Mouse (Mus musculus) limb, embryonic 12.5 days (tissue): ENCODE measurements around the gene Mrpl38. TPM values are rescaled to one million over a fixed set of nuclear protein-coding genes. Genes with fewer than 3 reads are reported as not detected.
A peak's percentile ranks its signal among the peaks of the same experiment; 100 is the strongest.

Source experiments
- ATAC-seq: fragments of 200-750 bp; cut with Nextera tagmentation; 2 replicates; pipeline ENCODE4 v1.8.0; 2017; ENCODE audit warnings: low read depth, moderate TSS enrichment; ENCODE audit not compliant: insufficient number of reproducible peaks, insufficient read depth, low FRiP score, low TSS enrichment
- H3K27ac ChIP-seq: fragments of 300-500 bp; sonication (generic); 2 replicates; pipeline ENCODE4 v1.5.1; 2016; ENCODE audit warnings: mild to moderate bottlenecking, moderate library complexity
- H3K27me3 ChIP-seq: fragments of 300-500 bp; sonication (generic); 2 replicates; pipeline ENCODE4 v1.6.1; 2016; ENCODE audit warnings: mild to moderate bottlenecking, moderate library complexity
- H3K36me3 ChIP-seq: fragments of 300-500 bp; sonication (generic); 2 replicates; pipeline ENCODE4 v1.6.1; 2016; ENCODE audit warnings: mild to moderate bottlenecking, moderate library complexity
- H3K4me1 ChIP-seq: fragments of 300-500 bp; sonication (generic); replicated peaks from 2 replicates; pipeline ENCODE4 v1.6.1; 2016
- H3K4me2 ChIP-seq: fragments of 300-500 bp; sonication (generic); 2 replicates; pipeline ENCODE4 v1.6.1; 2016; ENCODE audit warnings: mild to moderate bottlenecking, moderate library complexity
- H3K4me3 ChIP-seq: fragments of 300-500 bp; sonication (generic); replicated peaks from 2 replicates; pipeline ENCODE4 v1.5.1; 2016; ENCODE audit warnings: mild to moderate bottlenecking
- H3K9ac ChIP-seq: fragments of 300-500 bp; sonication (generic); replicated peaks from 2 replicates; pipeline ENCODE4 v1.6.1; 2016; ENCODE audit warnings: mild to moderate bottlenecking, moderate library complexity
- H3K9me3 ChIP-seq: fragments of 300-500 bp; sonication (generic); 2 replicates; pipeline ENCODE4 v1.6.1; 2016; ENCODE audit warnings: mild to moderate bottlenecking, moderate library complexity
- WGBS: fragments of 180-500 bp; shearing (Covaris S2); methylation state at CpG from one replicate; pipeline ENCODE4 v1.1.7; 2016; 5-methylcytosine and 5-hydroxymethylcytosine counted together
- polyA plus RNA-seq: library from polyadenylated mRNA; unstranded; fragments of >200 nt; fragmentation: Nextera tagmentation; extraction: Ambion mirVana; gene quantifications from 2 replicates; pipeline ENCODE4 v1.2.1, GENCODE M21; 2016

Gene Mrpl38
- polyA plus RNA-seq, 1 experiment from 2014 or later = 90.8 TPM

DNA sequence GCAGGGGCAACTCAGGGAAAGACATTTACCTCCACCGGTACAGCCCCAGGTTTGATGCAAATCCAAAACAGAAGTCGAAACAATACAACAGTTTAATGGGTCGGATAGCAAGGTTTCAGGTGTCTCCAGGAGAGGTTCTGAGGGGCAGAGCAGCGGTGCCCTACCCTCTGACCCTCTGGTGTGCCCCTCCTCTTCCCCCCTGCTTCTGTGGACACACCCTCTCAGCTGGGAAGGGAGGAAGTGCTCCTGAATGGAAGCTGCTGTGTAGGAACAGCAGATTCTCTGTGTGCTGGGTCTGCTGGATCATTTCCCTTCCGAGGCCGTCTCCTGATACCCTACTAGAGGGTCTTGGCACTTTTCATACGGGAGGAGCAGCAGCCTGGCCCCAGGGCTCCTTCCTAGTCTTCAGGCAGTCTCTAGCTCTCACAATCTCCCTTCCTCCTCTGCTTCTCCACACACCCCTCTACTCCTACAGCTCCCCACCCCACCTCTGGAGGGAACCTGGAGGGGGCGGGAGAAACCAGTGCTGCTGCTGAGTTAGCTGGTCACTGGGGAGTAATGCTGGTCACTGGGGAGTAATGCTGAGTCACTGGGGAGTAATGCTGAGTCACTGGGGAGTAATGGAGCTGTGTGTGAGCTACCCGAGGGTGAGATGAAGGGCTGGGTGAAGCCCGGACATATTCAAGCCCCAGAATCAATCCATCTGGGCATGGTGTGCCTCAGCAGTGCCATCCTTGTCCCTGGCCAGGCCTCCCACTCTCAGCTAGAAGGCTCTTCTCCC is 3.7 kb upstream of the Mrpl38 start:
- 70% methylated on average over 10 of the region's 10 CpGs for WGBS
- no peak overlapping the region for H3K9ac ChIP-seq
- H3K9me3 ChIP-seq = no peaks in the 10 kb centered on the region
- peaks cover 60% of the 10 kb centered on the region for H3K36me3 ChIP-seq
- H3K4me3 ChIP-seq = no peak overlapping the region
- no peak for ATAC-seq
- H3K4me1 ChIP-seq = peaks cover 6% of the 10 kb centered on the region
- H3K4me2 ChIP-seq = no peak overlapping the region
- no peak overlapping the region for H3K27ac ChIP-seq
- no peaks in the 10 kb centered on the region for H3K27me3 ChIP-seq

DNA sequence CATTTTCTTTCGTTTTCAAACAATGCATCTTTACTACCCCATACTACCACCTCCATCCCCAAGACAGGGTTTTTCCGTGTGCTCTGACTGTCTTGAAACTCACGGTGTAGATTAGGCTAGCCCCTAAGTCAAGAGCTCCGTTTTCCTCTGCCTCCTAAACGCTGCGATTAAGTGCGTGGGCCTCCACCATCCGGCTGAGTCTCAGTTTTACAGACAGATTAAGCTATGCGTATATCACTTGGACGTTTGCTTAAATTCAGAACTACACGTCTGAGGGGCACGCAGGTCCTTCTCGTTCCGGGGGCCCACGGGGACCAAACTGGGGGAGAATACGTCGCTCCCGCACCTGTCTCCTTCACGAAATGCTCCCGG is 586 bp downstream of the Mrpl38 start:
- peak overlapping the region; percentile 78 for H3K27ac ChIP-seq

DNA sequence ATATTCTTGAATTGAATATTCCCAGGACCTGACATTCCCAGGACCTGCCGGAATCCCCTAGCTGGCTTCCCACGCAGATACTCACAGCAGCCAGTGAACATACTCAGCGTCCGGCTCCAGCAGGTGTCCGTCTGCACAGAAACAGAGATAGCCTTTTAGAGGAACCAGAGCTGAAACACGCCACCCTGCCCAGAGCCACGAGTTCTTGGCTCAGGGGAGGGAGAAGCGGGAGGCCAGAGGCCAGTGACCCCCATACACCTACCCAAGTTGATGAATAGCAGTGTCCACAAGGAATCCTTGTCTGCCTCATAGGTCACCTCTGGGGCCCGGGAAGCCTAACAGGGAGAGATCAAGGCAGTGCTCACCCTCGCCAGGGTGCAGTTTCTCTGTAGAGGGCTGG is 4.5 kb downstream of the Mrpl38 start:
- Histone ChIP-seq H3K36me3 (peaks cover 47% of the 10 kb centered on the region), H3K4me3 (no peak overlapping the region), H3K27ac (no peak overlapping the region), H3K27me3 (no peaks in the 10 kb centered on the region; the same call in none of the 2 replicates), H3K4me1 (peaks cover 42% of the 10 kb centered on the region), H3K4me2 (no peak overlapping the region), H3K9me3 (no peaks in the 10 kb centered on the region), H3K9ac (no peak overlapping the region)
- WGBS = 79% methylated on average over 10 of the region's 10 CpGs
- no peak for ATAC-seq

More for the DNA sequence above, 586 bp downstream of the Mrpl38 start:
- peaks cover 20% of the 10 kb centered on the region for H3K4me1 ChIP-seq
- under 1% methylated on average over 20 of the region's 20 CpGs for WGBS
- peak overlapping the region; percentile 83 for H3K9ac ChIP-seq
- H3K4me2 ChIP-seq = peak overlapping the region; percentile 59
- H3K27me3 ChIP-seq = no peaks in the 10 kb centered on the region
- H3K4me3 ChIP-seq = peak overlapping the region; percentile 92
- H3K36me3 ChIP-seq = peaks cover 48% of the 10 kb centered on the region
- ATAC-seq = no peak
- H3K9me3 ChIP-seq = no peaks in the 10 kb centered on the region

DNA sequence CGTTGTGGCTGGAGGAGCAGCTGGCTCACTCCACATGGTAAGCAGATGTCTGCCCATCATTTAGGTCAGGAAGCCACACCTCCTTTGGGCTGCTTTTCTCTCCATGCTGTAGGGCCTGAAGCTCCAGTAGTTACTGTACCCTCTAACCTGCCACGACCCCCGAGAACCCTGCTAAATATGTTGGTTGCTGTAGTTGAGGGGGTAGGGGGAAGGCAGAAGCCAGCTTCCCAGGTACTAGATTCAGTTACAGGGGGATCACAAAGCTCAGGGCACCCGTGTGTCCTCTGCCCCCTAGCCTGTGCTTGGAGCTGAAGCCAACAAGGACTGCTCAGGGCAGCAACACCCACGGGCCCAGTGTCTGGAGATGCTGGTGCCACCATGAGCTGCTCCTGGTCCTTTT is 5.2 kb downstream of the Mrpl38 start:
- Histone ChIP-seq H3K4me2 (no peak overlapping the region), H3K9ac (no peak overlapping the region), H3K27ac (peak overlapping the region; percentile 12; the same call in 1 of the 2 replicates), H3K4me3 (no peak overlapping the region), H3K9me3 (no peaks in the 10 kb centered on the region), H3K27me3 (no peaks in the 10 kb centered on the region; the same call in none of the 2 replicates), H3K4me1 (peaks cover 42% of the 10 kb centered on the region), H3K36me3 (peaks cover 48% of the 10 kb centered on the region)
- WGBS = 54% methylated on average over 5 of the region's 5 CpGs
- ATAC-seq = no peak

DNA sequence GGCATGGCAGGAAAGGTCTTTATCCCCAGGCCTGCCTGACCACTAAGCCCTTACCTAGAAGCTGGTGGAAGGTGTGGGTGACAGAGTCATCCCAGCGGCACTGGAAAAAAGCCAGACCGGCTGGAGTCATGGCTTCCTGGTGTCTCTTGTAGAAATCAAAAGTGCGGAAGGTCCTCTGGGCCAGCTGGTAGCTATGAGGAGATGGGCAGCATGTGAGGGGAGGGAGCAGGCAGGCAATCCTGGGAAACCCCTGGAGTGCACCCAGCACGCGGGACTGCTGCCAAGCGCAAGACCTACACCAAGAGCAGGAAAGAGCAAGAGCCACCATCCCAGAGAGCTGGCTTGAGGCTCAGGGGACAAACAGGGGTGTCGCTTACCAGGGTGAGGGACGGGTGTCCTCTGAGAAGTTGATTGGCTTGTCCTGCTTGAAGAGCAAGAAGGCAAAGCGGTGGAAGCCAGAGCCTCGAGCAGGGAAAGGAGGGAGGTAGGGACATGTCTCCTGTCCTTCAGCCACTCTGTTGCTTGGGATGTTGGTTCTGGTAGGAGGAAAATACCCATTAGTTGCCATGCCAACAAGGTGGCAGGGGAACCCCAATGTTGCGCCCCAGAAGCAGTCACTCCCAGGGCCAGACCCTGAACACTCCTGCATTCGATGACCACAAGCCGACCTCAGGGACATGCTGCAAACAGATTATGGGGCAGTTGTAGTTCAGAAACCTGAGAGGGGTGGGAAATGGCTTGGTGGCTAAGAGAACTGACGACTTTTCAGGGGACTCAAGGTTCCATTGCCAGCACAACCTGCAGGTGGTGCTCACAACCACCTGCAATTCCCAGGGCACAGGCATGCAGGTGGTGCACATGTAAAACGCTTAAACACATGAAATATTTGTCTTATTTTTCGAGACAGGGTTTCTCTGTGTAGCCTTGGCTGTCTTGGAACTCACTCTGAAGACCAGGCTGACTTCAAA is 6.0 kb downstream of the Mrpl38 start:
- H3K4me1 ChIP-seq = peaks cover 45% of the 10 kb centered on the region
- H3K9ac ChIP-seq = no peak overlapping the region
- no peak overlapping the region for H3K4me2 ChIP-seq
- H3K27me3 ChIP-seq = no peaks in the 10 kb centered on the region; the same call in none of the 2 replicates
- 81% methylated on average over 16 of the region's 16 CpGs for WGBS
- no peak for ATAC-seq
- H3K36me3 ChIP-seq = peaks cover 48% of the 10 kb centered on the region
- no peak overlapping the region for H3K4me3 ChIP-seq
- H3K9me3 ChIP-seq = no peaks in the 10 kb centered on the region
- no peak overlapping the region for H3K27ac ChIP-seq

DNA sequence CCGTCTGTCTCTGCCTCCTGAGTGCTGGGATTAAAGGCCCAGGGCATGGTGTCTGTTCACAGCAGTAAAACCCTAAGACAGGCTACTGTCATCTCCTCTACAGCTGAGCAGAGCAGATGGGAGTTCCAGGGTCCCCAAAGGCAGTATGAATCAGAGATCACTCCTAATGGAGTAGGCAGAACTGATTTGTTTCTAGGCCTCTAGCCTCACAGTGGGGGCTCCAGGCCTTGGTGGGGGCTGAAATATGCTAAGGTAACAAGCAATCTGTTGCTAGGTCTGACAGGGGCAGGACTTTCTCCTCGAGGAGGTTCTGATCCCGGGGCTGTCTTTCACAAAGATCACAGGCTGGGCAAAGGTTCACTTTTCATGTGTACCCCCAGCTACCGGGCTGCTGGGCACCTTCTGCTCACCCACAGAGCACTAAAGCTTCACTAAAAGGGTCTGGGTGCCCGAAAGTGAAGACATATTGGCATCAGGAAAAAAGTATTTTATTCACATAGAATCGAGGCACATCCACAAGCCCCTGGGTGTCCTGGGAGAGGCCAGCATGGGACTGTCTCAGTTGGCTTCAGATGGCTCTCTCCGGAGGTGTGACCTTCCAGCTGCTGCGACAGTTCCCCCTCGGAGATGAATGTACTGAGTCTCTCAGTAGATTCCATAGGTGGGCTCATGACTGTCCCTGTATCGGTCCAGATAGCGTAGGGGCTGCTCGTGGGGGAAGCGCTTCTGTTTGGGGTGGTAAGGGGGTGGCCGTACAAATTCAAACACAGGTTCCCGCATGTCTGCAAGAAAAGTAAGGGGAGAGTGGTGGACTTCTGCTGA is 7.1 kb downstream of the Mrpl38 start:
- Histone ChIP-seq H3K4me1 (peaks cover 46% of the 10 kb centered on the region), H3K4me3 (peak overlapping the region; percentile 57), H3K27me3 (no peaks in the 10 kb centered on the region; the same call in none of the 2 replicates), H3K27ac (peak overlapping the region; percentile 85), H3K9ac (peak overlapping the region; percentile 18; the same call in 1 of the 2 replicates), H3K4me2 (peak overlapping the region; percentile 73), H3K9me3 (no peaks in the 10 kb centered on the region), H3K36me3 (peaks cover 48% of the 10 kb centered on the region)
- WGBS = 84% methylated on average over 15 of the region's 15 CpGs
- ATAC-seq = no peak

DNA sequence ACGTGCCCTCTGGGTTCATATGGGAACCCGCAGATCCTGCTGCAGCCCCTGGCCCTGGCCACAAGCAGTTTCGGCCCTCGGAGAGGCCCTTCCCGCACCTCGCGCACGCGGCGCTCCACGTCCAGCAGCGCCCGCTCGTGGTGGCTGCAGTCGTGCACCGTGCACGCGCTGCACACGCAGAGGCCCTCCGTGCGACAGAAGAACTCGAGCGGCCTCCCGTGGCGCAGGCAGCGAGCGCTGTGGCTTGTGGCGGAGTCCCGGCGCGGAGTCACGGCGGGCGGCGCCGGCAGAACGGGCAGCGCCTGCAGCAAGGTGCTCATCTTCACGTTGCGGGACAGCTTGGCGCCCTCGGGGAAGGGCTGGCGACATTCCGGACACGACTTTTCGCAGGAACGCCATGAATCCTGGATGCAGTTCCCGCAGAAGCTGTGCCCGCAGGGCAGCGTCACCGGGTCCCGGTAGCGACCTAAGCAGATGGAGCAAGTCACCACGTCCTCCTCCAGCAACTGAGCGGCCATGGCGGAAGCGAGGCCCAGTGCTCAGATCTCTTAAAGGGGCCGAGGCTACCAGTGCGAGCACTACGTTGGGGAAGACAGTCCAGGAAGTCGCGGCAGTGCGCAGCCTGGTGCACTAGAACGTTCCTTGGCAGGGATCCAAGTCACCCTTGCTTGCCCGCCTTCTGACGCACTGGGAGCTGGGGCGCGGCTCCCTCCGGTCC is 8.0 kb downstream of the Mrpl38 start, which contains the start of gene Trim65:
Trim65 (minus strand) TSS at position 641 of the 718 bp plus-strand sequence.
- peak within 1 kb of the TSS; percentile 68 for H3K9ac ChIP-seq
- peak within 1 kb of the TSS; percentile 73 for H3K4me2 ChIP-seq
- no peaks in the 10 kb centered on the region for H3K9me3 ChIP-seq
- 2% methylated on average over 69 of the region's 69 CpGs for WGBS
- peaks cover 49% of the 10 kb centered on the region for H3K4me1 ChIP-seq
- peaks cover 48% of the 10 kb centered on the region for H3K36me3 ChIP-seq
- ATAC-seq = 0 out of 2 replicates have a peak, but pooled peaks have one; percentile 28
- H3K27me3 ChIP-seq = no peaks in the 10 kb centered on the region; the same call in none of the 2 replicates
- H3K4me3 ChIP-seq = peak within 1 kb of the TSS; percentile 57
- peak within 1 kb of the TSS; percentile 85 for H3K27ac ChIP-seq

DNA sequence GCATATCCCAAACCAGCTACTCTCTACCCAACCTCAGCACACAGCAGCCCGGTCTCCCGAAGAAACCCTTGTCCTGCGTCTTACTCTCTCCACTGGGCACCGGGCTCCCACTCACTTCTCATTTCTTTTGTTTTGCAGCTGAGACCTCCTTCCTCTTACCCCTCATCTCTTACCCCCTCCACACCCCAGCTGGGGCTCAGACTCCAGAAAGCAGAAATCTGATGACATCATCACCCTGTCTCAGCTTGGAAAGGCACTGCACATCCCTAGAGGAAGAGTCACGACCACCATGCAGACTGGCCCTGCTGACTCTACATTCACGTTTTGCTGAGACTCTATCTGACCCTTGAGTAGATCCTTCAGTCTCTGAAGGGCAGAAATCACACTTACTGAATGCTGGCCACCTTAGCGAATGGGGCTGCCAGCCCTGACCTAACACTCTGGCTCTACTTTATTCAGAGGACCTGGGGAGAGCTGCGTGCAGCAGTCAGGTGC is 8.6 kb downstream of the Mrpl38 start:
- Histone ChIP-seq H3K36me3 (peaks cover 48% of the 10 kb centered on the region), H3K27ac (peak overlapping the region; percentile 85), H3K27me3 (no peaks in the 10 kb centered on the region; the same call in none of the 2 replicates), H3K4me2 (peak overlapping the region; percentile 73), H3K9ac (peak overlapping the region; percentile 68), H3K9me3 (no peaks in the 10 kb centered on the region), H3K4me3 (peak overlapping the region; percentile 57), H3K4me1 (peaks cover 49% of the 10 kb centered on the region)
- ATAC-seq = 0 out of 2 replicates have a peak, but pooled peaks have one; percentile 12
- WGBS = 44% methylated on average over 8 of the region's 8 CpGs

DNA sequence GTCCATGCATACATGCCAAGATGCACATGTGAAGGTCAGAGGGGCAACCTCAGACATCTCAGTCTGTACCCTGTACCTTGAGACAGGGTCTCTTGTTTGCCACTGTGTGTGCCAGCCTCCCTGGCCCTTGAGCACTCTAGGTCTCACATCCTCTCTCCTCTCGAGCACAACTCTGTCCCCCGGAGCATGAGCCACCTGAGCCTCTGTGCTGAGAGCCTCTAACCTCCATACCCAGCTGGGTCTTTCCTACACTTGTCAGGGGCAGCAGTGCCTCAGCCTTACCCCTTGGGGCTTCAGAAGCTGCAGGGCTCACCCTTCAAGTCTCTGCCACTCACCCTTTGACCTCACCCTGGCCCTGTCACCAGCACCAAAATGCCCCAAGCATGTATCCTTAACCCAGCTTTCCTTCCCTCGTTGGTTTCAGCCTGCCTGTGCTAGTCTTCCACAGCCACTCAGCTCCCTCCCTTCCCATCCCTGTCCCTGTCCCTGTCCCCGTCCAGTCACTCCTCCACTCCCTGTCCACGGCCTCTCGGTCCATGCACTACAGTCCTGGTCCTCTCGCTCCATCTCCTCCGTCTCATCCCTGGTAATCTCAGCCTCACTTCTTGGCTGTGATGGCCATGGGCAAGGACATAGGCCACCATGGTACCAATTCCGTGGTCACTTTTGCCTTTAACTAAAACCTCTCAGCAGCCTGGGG is 9.4 kb downstream of the Mrpl38 start:
- Histone ChIP-seq H3K27ac (no peak overlapping the region), H3K4me2 (peak overlapping the region; percentile 73; the same call in 1 of the 2 replicates), H3K4me1 (peaks cover 49% of the 10 kb centered on the region), H3K27me3 (no peaks in the 10 kb centered on the region; the same call in none of the 2 replicates), H3K36me3 (peaks cover 40% of the 10 kb centered on the region), H3K9ac (0 out of 2 replicates have a peak overlapping the region, but pooled peaks have one; percentile 1), H3K9me3 (no peaks in the 10 kb centered on the region), H3K4me3 (no peak overlapping the region)
- WGBS = 82% methylated on average over 9 of the region's 9 CpGs
- no peak for ATAC-seq
